In genomic region chr8:5756366-5756765, GRCm38 (mm10) we compare ENCODE assay signal across 12 mouse cellular contexts.
"Had no signal": no experiment of that assay in that cellular context is flagged by ENCODE, and none has a peak within 500 bp of the region (broad histone marks: within the 10 kb centered on the region; RNA-seq: fewer than 3 reads in every experiment).

No protein-coding gene starts in this region.

- DNase-seq: lung, adult 18-20 months; lung, postnatal 14 days; lung, postnatal 36 days; retina, postnatal 1 day; right cerebral cortex, adult 18-20 months; right cerebral cortex, postnatal 14 days; thymus, adult 2 months; thymus, postnatal 25 days; thymus, postnatal 4 days had no signal

- ATAC-seq: lung, postnatal 0 days; midbrain, embryonic 13.5 days; midbrain, embryonic 15.5 days had no signal
